Mouse (Mus musculus): ENCODE results near the gene Ssbp3. TPM values are rescaled to one million over a fixed set of nuclear protein-coding genes. Genes with fewer than 3 reads are reported as not detected.

Ssbp3 gene
- total RNA-seq, 2 experiments from 2014 or later: 38.7 to 39.4 TPM

DNA sequence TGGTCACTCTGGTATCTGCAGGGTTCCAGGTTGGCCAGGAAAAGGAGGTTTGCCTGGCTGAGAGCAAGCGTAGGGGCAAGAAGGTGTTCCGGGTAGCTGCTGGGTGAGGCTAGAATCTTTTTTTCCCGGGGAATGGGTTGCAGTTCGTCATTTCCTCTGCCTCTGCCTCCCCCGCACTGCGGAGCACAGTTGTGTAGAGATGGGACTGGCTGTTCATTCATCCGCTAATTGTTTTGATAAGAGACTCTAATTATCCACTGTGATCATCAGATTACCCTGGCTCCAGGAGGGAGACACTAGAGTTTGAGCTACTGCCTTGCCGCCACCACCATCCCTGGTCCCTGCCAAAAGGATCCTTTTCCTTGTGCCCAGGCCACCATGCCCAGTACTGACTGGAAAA is 67.9 kb downstream of the Ssbp3 start:
- DNase-seq: peak in 1 of 2 experiments; percentile 33
- intact Hi-C loops (cut with DNase I): no loop called here

DNA sequence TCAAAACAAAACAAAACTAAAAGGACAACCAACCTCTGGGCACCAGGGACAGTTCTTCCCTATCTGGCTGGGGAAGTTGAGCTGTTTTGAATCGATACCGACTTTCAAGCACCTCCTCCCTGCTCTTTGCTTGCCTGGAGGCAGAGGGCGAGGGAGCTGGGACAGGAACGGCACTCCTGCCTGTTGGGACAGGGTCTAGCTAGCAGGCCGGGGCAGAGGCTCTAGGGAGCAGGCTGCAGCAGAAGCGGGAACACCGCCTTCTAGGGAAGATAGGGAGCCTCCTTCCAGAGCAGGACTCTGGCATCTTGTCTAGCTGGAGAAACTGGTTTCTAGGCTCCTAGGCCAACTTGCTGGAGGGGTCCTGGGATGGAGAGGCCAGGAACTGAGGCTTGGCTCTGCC is 70.2 kb downstream of the Ssbp3 start:
- peak; percentile 24 to 36 for DNase-seq
- intact Hi-C loops (cut with DNase I): no loop called here

DNA sequence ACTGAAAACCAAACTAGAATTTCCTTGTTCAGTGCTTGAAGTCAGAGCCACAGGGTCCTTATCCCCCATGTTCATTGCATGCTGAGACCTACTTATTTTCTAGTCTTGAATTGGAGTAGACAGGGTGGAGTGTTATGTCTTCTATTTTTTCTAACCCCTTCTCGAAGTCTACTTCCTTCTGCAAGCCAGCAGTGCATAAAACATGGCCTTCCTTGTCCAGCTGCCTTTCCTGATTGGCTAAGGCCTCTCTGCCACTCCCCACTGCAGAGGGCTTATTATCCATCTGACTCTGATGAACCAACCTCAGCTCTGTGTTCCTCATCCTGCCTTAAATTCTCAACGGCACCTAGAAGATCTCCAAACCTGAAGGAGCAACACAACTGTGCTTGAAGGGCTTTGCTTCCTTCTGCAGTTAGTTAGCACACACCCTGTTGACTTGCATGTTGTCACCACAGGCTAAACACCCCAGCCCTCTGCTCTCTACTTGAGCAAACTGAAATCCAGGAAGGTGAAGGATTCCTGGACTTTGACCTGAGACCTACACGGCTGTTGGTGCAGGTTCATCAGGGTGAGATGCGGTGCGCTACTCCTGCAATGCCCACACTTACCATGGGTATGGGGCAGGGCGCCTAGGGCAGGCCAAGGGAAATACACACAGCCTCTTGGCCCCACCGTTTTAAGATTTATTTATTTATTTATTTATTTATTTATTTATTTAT is 71.0 kb downstream of the Ssbp3 start:
- intact Hi-C loops (cut with DNase I): no loop called here
- DNase-seq: no peak

DNA sequence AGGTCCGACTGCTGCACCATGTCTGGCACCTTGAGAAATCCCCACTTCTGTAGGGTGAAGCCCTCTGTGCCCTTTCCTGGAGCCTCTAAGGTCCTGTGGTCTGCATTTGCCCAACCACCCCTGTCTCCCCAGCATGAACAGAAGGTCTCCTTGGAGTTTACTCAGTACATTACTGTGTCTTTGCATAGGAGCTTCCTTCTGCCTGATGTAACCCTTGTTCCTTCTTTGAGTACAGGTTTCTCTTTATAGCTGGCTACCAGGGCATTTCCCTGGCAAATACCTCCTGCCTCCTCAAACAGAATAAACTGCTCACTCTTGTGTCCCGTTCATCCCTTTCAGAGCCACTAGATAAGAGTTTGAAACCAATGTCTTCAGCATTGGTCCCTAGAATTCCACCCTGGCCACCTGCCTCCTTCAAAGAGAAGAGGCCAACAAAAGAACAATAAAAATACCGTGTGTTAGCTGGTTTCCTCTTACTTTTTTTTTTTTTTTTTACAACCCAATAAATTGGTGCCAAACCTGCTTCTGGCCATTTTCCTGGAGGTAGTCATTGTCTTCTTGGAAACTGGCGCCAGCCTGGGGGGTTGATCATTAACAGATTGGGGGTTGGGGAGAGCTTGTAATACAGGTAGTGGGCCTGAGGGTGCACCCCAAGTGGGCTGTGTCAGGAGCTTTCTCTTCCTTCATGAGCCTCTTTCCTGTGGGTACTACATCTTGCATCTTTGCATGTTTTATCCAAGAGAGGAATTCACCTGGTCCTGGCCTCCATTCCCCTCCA is 72.0 kb downstream of the Ssbp3 start:
- intact Hi-C loops (cut with DNase I): no loop called here

DNA sequence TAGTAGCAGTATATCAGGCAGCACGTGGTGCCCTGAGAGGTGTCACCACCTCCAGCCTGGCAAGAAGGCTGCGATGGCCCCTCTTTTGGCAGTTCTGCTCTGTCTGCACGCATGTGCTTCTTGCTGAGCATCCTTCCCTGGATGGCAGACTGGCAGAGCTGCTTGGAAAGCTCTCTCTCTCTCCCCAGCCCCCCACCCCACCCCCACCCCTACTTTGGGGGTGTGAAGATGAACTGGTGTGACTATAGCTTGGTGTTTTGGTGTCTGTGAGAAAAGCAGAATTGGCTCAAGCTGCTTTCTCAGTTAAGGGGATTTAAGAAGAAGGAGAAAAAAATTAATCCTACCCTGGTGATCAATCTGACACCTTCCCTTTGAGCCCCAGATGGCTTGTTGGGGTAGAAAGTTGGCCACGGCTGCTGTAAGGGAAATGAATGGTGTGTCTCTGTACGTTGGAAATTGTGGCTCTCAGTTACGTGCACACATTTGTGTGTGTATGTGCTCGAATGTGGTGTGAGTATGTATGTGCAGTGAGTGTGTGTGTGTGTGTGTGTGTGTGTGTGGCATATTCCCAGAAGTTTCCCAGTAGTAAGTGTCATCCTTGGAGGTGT is 73.5 kb downstream of the Ssbp3 start:
- intact Hi-C loops (cut with DNase I): loop anchor here (2.0 kb wide), 1 partner anchor 29 kb away; no protein-coding TSS in a partner anchor
- no peak for DNase-seq

More for the DNA sequence above, 72.0 kb downstream of the Ssbp3 start:
- DNase-seq: no peak

DNA sequence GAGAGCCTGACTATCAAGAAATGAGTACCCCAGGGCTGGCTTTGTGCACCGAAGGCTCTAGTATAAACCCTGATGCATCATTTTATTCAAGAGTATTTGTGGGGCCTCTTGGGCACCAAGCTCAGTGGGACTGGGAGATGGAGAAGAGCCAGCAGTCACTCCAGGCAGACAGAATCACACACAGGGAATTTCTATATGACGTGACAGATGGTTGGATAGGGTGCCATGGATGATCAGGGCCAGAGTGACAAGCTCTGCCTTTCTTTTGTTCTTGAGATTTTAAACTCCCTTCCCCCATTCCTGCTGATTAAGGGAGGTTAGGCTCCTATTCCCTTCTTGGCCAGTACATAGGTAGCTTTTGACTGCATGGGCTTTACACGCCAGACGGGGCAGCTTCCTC is 74.8 kb downstream of the Ssbp3 start:
- intact Hi-C loops (cut with DNase I): loop anchor here (2.0 to 5.0 kb wide), 2 partner anchors 30 to 177 kb away; no protein-coding TSS in a partner anchor
- DNase-seq: no peak

DNA sequence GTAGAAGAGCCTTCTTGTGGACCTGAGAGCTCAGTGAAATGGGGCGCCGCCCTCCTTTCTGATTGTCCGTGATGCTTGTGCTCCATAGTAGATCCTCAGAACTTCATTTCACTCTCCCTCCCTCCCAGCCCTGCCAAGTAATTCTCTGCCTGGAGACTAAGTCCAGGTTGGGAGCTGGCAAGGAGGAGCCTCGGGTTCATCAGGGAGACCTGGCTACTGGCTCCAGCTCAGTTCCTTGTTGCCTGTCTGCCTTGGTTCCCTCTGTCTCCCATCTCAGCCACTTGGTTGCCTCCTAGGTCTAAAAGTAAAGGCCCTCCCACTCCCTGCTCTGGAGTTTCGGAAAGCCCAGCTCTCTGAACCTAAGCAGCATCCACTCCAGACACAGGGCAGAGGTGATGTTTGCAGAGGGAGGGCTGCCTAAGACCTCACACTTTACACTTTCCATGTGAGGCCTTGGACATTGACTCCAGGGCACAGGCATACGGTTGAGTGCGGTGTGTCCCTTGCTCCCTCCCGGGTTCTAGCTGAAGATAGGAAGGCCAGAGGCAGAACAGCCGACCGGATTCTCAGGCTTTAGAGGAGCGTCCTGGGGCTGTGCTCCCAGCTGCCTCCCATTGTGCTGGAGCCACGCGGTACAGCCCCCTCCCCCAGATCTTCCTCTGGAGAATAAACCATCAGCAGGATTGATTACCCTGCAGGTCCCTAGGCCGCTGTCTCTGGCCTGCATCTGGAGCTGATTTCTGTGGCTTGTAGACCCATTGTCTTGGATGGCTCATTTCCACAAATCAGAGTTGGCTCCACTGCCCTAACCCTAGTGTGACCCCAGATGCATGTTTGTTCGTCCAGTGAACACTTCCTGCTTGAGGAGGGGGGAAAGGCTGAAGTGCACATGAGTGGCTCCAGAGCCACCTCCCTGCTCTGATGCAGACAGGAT is 75.7 kb downstream of the Ssbp3 start:
- peak in 1 of 2 experiments; percentile 18 for DNase-seq

DNA sequence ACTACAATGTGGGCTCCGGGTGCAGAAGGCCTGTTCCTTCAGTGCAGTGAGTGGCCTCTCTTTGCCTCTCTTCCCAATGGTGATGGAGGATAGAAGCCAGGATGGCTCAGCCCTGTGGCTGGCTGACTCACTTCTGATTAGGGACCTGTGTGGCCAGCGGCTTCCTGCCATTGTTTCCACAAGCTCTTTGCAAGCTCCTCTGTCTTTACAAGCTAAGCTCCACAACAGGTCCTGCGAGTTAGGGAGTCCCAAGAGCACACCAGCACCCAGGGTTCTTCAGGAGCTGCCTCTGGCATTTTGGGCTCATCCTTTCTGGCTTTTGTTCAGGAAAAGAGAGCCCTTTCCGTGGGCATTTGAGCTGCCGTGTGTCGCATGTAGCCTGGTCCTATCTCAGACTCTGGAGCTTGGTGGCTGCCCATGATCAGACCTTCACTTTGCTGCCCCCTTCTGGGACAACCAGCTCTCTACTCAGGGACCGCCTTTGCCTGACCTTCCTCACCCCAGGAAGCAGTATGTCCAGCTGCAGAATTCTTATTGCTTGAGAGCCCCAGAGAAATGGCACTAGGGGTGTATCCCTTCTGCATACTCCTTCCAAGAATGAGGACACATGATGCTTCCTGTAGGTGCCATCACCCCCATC is 77.3 kb downstream of the Ssbp3 start:
- DNase-seq: peak; percentile 85 to 86
- intact Hi-C loops (cut with DNase I): loop anchor here (1.0 to 5.0 kb wide), 4 partner anchors 77 to 183 kb away; no protein-coding TSS in a partner anchor

More for the DNA sequence above, 75.7 kb downstream of the Ssbp3 start:
- intact Hi-C loops (cut with DNase I): loop anchor here (2.0 to 5.0 kb wide), 2 partner anchors 31 to 176 kb away; no protein-coding TSS in a partner anchor

DNA sequence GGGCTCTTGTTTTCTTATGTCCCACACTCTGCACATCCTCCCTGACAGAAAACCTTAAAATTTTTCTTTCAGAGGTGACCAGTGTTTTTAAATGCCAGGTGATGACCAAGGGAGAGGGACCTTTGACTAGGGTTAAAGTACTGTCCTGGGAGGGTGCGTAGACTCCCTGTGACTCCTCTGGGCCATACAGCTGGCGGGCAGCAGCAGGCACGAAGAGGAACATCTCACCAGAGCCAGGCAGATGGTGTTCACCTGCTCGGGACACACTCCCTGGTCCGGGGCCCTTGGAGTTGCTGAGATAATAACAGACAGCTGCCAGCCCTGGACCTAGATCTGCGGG is 78.4 kb downstream of the Ssbp3 start:
- intact Hi-C loops (cut with DNase I): loop anchor here (1.0 to 5.0 kb wide), 3 partner anchors 78 to 173 kb away; no protein-coding TSS in a partner anchor
- DNase-seq: no peak

DNA sequence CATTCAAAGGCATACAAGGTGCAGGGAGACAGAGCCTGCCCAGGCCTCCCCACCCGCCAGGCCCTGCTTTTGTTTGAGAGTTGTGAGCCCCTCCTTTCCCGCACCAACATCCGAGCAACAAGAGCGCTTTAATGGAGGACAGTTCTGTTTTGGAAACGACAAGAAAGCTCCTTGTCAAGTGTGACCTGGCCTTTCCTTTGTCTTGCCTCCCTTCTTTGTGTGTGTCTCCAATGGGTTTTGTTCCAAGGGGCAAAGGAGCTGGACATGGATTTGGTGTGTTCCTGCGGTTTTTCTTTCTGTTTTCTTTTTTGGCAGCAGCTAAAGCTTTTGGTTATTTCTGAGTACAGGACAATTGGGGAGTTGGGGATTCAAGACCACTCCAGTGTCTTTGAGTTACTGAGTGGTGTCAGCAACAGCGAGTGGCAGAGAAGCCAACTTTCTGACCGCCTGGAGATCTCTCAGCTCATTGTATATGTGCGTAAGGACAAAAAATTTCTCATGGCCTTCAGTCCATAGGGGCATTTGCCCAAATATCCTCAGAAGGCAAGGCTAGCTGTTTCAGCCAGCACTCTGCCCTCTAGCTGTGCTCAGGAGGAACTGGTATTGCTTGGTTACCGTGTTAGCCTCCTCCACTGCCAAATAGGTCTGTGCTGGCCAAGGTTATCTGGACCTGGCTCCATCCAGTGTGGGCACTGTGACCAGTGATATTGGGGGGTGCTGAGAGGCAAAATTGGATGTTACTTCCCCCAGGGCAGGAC is 78.9 kb downstream of the Ssbp3 start:
- intact Hi-C loops (cut with DNase I): loop anchor here (5.0 kb wide), 1 partner anchor 173 kb away; no protein-coding TSS in a partner anchor
- DNase-seq: peak in 1 of 2 experiments; percentile 22

DNA sequence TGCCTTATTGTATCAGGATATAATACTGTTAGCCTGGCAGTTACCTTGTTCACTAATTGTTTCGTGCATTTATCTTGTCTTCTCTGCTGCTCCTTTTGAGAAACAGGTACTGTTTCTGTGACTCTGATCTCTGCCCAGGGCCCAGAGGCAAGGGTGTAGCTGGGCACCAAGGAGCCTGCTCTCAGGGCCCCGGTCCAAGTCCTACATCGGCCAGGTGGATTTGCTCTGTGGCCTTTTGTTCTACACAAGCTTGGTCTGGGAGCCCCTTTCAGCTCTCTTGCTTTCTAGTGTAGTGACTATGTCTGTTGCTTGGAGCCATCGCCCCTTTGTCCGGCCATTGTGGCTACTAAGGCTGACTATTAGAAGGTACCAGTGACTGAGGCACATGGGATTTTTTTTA is 82.6 kb downstream of the Ssbp3 start:
- DNase-seq: no peak
- intact Hi-C loops (cut with DNase I): no loop called here

DNA sequence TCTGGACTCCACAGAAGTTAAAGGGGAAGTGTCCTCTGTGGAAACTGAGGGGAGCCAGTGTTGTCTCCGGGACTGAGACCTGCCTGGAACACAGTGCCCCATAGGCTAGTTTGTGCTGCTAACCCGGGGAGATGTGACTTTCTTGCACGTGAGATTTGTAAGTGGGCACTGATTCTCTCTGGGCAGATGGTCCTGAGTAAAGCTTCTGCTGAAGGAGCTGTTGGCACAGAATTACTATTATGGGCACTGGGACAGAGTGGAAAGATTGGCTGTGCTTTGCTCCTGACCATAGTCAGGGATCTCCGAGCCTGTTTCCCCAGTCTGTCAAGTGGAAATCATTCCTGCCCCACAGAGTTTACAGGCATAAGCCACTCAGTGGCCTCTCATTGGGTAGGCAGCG is 83.8 kb downstream of the Ssbp3 start:
- intact Hi-C loops (cut with DNase I): no loop called here
- no peak for DNase-seq

DNA sequence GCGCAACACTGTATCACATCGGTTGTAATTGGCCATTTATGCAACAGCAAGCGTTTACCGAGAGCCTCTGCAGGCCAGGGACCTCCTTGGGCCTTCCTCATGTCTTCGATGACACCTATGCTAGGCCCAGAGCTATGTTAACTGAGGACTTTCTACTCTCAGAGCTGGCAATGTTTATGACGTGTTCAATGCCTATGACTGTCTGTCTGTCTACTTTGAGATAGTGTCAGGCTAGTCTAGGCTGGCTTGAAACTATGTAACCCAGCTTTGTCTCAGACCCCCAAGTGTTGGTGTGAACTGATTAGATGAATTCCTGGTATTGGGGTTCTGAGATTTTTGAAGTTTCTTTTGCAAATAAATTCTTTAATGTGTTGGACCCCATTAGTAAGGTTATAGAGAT is 84.6 kb downstream of the Ssbp3 start:
- no peak for DNase-seq
- intact Hi-C loops (cut with DNase I): no loop called here

DNA sequence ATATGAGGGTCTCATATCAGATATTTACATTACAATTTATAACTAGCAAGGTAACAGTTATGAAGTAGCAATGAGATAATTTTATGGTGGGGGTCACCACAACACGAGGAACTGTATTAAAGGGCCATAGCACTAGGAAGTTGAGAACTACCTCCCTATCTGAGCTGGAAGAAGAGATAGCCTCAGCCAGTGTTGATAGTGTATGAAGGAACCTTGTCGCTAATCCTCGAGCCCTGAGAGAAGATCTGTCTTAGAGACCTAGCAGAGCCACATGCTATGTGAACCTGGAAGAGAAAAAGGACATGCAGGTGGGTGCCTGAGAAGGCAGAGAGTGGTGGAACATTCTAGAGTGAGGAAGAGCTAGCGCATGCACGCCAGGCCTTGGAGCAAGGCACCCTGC is 85.0 kb downstream of the Ssbp3 start:
- no peak for DNase-seq
- intact Hi-C loops (cut with DNase I): no loop called here

DNA sequence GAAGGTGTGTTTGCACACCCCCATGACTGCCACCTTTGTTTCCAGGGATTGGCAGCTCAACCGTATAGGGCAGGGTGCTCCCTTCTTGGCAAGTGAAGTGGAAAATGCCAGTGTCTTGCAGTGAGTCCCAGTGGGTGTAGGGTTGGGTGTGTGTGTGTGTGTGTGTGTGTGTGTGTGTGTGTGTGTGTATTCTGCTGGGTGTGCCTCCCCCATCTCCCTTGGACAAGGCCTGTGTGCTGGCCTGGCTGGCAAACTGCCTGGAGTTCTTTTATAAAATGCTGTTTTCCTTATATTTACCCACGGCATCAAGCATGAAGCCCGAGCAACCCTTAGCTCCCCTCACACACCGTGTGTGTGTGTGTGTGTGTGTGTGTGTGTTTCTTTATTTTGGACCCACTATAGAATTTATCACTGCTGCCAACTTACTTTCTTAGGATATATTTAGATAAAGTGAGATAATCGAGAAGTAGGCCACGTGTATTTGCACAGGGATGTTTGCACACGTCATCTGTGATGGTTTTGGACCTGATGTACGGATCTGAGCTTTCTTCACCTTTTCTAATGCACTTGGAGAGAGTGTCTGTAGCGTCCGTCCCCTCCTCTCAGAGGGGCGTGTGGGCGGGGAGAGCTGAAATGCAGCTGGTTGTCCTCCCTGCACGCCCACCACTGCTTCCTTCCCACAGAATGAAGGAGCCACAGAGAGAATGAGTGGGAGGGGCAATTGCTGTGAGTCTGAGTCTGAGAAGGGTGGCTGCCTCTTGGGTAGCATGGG is 86.0 kb downstream of the Ssbp3 start:
- intact Hi-C loops (cut with DNase I): no loop called here
- no peak for DNase-seq

DNA sequence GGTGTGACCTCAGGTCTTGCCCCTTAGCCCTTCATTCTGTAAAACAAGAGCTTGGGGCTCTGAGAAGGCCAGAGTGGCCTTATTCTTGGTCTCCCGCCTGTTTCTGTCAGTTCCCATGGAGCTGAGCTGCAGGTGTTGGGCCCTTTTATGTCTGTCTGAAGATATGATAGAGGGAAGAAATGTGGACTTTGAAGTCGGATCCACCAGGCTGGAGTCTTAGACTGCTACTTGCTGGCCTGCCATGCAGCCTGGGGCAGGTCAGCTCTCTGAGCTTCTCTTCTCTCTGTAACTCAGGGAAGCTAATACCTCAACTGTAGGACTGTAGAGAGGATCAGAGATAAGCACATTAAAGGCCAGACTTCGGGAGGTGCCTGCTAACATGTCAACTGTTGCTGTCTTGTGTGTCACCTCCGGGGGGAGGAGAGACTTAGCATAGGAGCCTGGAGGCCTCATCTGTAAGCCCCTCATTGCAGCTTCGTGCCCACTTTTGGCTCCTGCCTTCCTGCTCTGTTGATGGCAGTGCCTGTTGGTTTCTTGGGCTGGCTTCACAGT is 90.8 kb downstream of the Ssbp3 start:
- intact Hi-C loops (cut with DNase I): no loop called here

DNA sequence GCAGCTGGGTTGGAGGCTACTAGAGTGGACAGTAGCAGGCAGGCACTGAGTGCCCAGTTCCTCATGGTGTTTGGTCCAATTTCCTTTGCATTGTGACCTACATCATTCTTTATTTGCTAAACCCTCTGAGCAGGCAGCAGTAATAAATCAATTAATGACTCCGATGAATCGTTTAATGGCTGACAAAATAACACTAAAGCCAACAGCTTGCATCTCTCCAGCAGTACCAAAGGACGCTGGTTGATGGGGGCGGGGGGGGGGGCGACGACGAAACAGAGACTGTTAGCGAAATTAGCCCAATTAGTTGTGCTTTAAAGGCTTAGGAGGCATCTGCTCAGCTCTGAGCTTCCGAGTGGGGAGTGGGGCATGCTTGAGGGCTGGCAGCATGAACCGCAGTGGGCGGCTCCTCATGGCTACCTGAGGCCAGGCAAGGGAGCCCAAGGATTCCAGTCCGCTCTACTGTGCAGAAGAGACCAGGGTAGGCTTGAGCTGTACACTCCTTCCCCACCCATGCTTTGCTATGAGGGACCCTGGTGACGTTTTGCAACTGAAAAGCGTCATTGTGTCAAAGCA is 91.5 kb downstream of the Ssbp3 start:
- intact Hi-C loops (cut with DNase I): no loop called here
- no peak for DNase-seq

More for the DNA sequence above, 90.8 kb downstream of the Ssbp3 start:
- no peak for DNase-seq
